Mouse (Mus musculus) monocyte, adult 5-6 weeks (primary cell): Measurements from ENCODE around the gene Fsd1l. TPM values are rescaled to one million over a fixed set of nuclear protein-coding genes. Genes with fewer than 3 reads are reported as not detected.

Experiments used
- ATAC-seq: fragments of 153-309, 156-312 bp; replicated peaks from 2 replicates; pipeline ENCODE4 v1.8.0; 2017; ENCODE audit warnings: mild to moderate bottlenecking; ENCODE audit not compliant: low TSS enrichment, insufficient number of reproducible peaks, severe bottlenecking, poor library complexity, low FRiP score
- total RNA-seq: library from RNA; stranded (forward); fragments of 200-1000, 200-491, 200-594 nt; gene quantifications from 3 replicates; pipeline ENCODE4 v1.2.3, GENCODE M21; 2017

The Fsd1l gene
- 0.19 to 2.6 TPM (median 1.7 TPM) in 3 replicates for total RNA-seq

DNA sequence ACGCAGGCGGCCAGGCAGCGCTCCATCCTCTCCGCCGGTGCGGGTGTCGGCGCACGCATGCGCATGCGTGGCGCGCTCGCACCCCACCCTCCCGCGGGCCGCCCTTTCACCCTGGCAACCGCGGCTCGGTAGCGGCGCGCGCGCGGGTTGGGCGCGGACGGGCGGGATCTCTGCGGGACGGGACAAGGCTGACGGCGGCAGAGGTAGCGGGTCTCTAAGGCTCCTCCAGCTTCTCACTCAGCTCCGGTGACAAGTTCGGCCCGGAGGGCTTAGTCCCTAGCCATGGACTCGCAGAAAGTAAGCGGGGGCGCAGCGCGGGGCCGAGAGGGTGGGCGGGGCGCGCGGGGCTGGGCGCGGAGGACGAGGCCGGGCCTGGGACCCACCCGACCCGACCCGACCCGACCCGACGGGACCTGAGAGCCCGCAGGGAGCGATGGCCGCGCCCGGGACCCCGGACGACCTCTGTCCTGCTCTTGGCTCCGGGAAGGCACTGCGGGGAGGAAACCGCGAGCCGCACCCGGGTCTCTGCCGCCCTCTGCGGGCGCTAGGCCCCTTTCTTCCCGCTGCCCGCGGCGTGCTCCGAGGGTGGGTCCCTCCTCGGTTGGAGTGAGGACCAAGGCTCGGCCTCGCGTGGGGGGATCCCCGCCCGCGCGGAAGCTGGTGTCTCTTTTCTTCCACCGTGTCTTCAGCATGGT lies at the start of gene Fsd1l:
Gene Fsd1l (plus strand): TSS at position 156 of the 695 bp plus-strand sequence.
- ATAC-seq = no peak

DNA sequence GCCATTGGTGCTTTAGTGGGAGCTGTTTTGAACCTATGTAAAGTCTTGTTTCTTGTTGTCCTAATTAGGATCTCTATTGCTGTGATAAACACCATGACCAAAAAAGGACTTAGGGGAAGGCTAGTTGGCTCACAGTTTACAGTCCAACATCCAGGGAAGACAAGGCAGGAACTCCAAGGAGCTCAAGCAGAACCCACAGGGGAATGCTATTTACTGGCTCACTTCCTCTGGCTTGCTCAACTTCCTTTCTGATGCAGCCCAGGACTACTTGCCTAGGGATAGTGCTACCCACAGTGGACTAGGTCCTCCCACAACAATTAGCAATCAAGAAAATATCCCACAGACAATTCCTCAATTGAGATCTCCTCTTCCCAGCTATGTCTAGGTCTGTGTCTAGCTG lies 43.6 kb upstream of the Fsd1l start:
- no peak for ATAC-seq

DNA sequence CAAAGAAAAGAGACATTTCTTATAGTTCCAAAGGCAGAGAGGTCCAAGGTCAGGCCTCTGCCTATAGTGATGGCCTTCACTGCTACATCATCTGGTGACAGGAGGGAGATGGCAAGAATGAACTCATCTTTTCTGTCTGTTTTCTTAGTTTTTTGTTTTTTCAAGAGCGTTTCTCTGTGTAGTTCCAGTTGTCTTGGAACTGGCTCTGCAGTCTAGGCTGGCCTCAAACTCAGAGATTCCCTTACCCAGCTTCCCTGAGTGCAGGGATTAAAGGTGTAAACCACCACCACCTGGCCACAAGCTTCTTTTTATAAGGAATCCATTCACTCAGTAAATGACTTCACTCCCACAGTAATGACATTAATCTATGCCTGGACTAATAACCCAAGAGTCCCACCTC lies 42.3 kb upstream of the Fsd1l start:
- ATAC-seq = no peak

DNA sequence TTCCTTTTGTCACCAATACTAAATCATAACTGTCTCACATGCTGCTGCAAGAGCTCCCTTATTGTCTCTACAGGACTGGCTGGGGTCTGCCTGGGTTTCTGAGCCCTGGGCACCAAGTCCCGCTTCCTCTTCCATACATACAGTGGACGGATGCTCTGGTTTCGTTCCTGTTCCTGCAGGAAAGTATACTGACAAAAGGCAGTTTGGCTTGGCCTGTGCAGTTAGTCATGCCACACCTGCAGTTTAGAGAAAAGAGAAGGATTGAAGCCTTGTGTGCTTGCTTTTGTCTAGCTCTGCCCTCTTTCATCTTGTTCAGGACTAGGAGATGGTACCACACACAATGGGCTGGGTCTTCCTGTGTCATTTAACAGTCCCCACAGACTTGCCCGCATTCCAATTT lies 41.8 kb upstream of the Fsd1l start:
- no peak for ATAC-seq

DNA sequence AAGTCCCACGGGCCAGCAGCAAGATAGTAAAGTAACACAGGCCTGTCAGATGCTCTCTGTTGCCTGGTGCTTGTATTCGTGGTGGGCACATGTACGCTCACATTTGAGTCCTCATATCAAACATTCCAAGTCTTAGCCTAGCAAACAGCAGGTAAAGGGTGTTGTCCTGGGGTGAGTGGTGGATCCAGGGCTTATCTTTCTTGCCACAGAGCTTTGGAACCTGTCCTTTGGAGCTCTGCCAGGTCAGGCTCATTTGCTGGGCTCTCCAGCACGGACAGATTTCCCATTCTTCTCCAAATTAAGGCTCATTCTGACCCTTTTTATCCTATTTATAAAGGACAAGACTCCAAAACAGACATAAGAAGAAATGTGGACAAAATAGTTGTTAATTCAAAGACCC lies 41.1 kb upstream of the Fsd1l start:
- ATAC-seq = no peak

DNA sequence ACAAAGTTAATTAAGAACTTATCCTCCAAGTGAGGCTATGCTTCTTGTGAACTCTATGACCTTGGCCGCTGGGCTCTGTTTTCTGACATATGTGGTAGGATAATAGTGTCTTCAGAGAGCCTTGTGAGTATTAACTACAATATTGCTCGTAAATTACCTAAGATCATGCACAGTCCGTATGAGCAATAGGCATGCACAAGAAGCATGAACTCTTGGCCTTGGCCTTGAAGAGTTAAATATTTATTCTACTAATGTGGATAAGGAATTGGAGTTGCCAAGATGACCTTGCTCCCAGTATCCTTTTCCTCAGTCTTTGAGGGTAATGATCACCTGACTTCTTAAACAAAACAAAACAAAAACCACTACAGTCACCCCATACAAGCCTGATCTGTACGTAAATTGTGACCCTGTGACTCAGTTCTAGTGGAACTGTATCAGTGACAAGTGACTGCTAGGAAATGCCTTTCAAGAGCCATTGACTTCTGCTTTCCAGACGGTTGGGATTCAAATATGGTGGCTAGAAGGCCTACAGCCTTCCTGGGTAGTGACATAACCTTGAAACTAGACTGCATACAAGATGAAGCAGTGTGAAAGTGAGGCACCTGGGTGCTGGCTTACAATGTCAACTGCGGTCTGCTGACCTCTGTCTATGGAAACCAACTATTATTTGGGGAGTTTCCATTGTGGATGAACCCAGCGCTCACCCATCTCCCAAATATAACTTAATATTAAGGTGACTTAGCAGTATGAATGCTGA lies 40.4 kb upstream of the Fsd1l start:
- ATAC-seq = no peak

DNA sequence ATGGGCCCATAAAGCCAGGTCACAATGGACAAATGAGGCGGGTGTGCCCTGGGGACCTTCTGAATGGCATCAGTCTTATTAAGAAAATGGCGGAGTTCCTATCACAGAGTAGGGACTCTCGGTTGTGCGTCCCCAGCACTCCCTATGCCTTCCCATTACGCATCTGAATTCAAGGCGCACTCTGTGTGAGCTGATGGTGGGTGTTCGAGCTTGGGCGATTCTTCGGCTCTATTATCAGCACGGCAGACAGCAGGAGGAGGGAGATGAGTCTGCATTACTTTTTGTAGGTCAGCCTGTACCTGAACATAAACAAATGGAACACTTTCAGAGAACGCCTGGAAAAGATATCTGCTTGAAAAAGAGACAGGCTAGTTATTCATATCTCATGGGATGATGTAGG lies 39.7 kb upstream of the Fsd1l start:
- no peak for ATAC-seq

DNA sequence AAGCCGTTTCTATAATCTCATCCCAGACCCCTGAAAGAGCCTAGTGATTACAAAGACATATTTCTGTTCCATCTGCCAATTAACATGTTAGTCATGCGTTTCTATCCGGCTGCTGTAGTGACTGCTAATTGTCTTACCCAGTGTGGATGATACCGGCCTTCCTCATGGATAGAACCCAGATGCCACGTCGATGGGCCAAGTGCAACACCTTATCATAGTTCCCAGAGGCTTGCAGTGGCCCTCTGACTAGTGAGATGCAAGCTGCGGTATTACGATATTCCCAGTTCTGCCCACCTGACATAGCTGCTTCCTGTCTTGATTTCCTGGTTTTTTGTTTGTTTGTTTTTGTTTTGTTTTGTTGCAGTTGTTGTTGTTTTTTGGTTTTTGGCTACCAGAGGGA lies 39.3 kb upstream of the Fsd1l start:
- ATAC-seq = no peak

DNA sequence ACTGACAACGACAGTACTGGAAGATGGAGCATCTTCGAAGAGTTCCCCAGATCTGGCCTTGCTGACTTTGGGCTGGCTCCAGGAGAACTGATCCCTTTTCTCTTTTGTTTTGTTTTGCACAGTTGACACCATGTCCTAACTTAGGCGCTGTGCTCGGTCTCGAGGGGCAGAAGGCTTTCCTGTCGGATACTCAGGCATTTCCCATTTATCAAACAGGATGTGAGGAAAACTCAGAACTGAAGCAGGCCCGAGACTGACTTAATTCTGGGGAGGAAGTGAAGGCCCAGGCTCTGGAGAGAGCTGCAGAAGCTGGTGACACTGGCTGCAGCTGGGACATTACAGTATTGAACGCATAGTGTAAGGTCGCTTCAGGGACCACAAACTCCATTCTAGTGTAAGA lies 38.9 kb upstream of the Fsd1l start:
- no peak for ATAC-seq

DNA sequence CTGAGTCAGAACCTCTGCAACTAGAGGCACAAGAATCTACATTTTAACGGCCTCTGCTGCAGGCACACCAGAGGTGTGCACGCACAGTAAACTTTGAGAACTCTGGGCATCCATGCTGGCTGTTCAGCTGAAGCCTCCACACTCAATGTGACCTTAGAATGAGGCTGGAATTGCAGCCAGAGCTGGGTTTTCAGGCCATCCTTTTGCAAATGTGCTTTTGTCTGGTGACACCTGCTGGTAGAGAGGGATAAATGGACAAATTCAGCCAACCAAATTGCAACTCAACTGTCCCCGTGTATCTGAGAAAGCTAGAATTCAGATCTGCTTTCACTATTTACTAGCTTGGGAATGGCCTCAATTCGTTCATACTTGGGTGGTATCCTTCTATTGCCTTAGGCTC lies 37.1 kb upstream of the Fsd1l start:
- ATAC-seq = no peak; the same call in 1 of the 2 replicates

DNA sequence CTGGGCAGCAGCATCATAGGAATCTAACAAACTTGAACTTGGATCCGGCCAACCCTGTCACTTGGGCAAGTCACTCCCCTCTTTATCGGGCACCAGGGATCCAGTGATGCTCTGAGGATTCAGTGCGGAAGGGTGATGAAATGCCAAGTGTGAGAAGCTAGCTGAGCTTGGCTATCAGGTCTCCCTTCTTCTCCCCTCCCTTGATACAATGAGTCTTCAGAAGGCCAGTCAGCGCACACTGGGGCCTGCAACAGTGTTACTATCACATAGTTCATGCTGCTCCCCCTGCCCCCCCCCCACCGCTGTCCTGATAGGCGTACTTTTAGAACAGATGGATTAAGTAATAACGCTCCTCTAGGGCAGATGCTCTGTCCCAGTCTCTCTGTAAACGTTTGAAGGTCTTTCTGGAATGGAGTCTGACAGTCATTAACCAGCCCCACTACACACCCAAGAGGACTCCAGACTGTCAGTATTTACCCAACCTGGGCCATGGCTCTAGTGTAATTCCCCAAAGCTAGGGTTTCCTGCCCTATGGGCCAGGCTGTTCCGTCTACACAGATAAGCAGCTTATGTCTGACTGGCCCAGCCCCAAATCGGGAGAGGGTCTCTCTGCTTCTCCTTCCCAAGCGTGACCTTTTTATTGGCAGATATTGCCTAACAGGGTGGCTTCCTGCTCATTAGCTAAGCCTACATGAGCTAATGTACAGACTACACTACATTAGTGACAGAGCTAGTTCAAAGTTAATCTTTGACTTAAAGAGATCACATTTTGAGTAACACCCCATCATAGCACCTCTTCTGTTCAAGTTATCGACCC lies 35.8 kb upstream of the Fsd1l start:
- ATAC-seq = no peak

DNA sequence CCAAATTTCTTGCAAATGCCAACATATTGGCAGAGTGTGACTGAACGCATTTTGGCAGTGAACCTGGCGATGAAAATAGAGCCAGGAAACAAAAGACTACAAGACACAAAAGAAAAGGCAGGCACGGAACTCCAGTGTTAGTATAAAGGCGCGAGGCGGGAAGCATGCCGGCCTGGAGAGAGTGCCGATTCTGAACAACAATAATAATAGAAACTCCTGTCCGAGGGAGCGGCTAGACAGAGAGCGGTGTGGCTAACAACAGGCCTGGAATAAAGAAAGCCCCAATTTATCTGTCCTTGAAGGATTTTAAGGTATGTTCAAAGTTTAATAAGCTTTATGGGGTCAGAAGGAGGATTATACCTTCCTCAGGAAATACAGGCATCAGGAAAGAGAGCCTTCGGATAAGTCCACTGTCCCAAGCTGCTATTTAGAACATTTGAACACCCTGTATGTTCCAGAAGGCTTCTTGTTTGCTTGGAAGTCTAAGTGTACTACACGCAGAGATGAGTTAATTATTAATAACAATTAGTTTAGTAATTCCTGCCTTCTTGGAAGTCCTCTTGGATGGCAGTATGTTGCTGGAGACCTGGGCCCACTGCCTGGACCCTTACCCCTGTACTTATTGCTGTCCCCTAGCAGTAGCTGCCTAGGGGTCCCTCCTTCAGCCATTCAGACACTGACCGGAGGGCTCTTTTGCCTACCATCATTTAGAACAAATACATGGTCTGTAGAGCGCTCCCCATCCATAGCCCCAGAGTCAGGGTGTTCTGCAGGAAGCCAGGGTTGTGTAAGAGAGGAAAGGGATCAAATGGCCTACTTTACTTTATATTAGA lies 35.0 kb upstream of the Fsd1l start:
- ATAC-seq = no peak

DNA sequence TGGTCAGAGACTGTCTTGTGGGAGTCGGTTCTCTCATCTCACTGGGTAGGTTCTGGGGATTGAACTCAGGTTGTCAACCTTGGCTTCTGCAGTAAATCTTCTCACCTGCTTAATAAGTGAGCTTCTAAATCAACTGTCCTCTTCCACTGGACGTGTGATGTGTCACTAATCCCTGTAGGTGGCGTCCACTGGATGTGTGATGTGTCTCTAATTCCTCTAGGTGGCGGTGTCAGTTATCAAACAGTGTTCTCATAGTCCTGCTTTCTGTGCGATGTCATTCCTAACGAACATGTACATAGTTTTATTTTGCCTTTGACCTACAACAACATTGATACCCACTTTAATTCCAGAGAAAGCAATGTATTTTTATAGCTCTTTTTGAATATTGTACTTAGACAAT lies 30.8 kb upstream of the Fsd1l start:
- no peak for ATAC-seq

DNA sequence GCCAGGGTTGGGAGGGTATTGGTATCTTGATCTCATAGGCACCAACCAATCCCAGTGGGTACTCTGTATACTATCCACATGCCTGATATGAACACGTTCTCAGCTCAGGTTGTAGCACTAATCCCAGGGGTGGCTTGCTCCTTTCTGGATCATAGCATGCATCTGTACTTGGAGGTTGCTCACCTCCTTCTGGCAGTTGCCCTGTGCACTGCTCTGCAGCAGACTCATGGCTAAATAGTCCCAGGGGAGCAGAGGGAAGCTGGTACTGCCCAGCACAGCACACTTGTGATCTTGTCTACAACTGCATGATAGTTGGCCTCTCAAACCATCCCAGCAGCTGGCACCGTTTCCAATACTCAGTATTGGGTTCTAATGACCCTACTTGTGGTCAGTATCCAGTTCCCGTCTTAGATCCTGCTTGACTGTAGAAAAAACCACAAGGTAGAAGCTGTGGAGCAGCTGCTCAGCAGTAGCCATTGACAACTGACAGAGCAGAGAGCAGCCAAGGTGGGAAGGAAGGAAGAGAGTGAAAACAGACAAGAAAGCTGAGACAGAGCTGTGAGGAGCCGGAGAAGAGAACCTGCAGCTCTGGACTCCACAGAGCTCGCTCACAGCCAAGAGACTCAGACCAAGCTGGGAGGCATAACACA lies 16.6 kb upstream of the Fsd1l start:
- ATAC-seq = no peak

DNA sequence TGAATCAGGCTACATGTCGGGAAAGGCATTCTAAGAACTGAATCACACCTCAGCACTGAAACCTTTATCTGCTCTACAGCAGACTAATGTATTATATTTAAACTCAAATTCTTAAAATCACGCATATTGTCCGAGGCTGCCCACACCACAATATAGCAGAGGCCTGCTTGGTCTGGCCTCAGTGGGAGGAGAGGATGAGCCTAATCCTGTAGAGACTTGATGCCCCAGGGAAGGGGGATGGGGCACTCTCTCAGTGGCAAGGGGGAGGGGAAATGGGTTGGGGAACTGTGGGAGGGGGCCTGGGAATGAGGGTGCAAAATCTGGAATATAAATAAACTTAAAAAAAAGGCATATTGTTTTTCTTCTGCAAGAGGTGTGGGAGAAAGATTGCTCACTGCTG lies 13.3 kb upstream of the Fsd1l start:
- no peak for ATAC-seq

DNA sequence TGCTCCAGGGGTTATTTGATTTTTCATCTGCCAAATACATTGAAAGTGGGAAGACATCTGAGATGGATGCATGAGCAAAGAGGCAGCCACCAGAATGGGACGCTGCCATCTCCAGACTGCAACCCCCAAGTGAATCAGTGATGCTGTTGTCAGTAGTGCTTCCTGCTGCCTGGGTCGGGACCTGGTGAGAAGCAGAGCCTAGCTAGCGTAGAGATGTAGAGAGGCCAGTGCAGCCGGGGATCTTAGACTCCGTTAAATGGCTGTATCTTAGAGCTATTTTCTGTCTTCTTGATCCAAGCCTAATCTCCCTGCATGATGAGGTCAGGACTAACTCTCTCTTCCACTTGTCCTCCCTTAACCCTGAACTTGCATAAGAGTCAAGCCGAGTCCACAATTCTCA lies 11.2 kb upstream of the Fsd1l start:
- ATAC-seq = no peak

DNA sequence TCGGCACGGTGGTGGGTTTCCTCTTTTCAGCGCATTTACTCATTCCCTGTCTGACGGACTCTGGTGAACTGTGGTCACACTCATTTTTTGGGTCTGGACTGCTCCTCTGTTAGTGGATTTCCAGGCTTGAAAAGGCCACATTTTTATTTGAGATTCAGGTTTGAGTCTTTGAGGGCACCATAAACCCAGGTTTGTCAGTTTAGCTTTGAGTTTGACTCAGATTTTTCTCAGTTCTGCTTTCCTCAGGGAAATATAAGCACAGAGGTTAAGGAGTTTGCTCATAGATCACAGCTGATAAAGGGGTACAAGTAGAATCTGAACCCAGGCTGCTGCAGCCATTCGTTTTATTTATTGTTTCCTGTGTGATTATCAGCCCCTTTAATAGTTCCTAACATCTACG lies 10.2 kb upstream of the Fsd1l start:
- ATAC-seq = no peak

DNA sequence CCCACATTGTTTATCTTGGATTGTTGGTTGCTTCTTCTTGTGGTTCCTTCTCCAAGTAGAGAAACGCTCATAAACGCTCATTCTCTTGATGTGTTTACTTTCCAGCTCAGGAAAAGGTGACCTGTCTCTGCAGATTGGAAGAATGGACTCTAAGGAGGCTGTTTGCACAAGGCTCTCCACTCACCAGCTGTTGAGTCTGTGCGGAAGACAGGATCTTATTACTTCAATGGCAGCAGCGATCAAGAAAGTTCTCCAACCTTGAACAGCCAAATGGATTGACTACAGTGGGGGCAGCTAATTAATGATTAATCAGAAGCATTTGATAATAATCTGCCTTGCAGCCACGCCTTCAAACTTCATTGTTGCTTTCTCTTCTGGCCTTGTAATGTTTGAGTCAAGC lies 9.8 kb upstream of the Fsd1l start:
- ATAC-seq = no peak
